Mouse (Mus musculus): ENCODE results near the gene Ostc. TPM values are rescaled to one million over a fixed set of nuclear protein-coding genes. Genes with fewer than 3 reads are reported as not detected.

The Ostc gene
- polyA plus RNA-seq, 1 experiment from 2014 or later, result 354 TPM

DNA sequence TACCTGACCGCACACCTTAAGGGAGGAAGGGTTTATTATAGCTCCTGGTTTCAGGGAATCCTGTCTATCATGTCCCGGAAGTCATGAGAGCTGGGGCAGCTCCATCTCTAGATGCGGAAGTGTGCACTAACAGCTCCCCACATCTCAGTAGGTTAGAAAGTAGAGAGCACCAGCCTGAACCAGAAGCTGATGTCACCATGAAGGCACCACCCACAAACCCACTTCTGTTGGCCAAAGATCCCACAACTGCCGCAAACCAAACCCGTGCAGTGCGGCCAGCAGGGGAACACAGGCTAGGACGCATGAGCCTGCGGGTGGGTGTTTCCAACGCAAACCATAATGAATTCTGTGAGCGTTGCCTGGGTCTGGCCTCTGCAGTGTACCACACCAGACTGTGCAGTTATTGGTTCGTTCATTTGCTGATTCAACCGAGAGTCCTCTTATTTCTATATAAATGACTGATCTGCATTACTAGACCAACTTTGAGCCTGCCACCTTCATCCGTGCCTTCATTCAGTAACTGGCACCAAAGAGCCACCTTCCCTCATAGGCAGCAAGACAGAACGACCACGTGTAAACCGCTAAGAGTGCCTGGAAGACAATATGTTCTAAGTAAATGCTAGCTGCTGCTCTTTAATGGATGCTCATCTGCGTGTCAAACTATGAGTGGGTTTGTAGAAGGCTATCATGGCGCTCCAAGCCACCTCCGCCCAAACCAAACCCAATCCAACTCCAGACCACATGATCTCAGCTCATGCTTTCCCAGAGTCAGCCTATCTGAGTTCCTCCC is 31.4 kb downstream of the Ostc start:
- ATAC-seq (replicated peaks; ENCODE audit: low FRiP score), result no peak
- Histone ChIP-seq H3K9ac (no peak overlapping the region), H3K4me2 (no peak overlapping the region), H3K9me3 (replicated peaks) (no peaks in the 10 kb centered on the region), H3K4me3 (replicated peaks) (no peak overlapping the region), H3K27ac (no peak overlapping the region), H3K36me3 (no peaks in the 10 kb centered on the region), H3K27me3 (no peaks in the 10 kb centered on the region), H3K4me1 (no peaks in the 10 kb centered on the region)
- 96% methylated on average over 19 of the region's 19 CpGs for WGBS

DNA sequence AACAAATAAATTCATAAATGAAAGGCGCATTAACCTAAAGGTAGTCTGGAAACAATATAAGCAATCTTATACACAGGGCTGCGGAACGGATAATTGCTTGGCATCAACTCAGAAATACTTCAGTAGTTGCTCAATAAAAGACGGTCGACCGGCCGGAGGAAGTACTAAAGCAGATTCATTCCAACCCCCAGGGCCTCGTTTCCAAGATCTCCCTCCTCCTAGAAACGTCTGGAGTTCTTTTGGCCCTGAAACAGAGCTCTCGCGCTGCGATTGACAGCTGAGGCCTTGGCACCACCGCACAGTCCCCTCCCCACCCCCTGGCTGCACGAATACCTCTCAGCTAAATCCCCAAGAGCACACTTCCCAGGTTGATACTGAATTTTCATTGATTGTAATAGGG is 38.0 kb downstream of the Ostc start:
- H3K4me1 ChIP-seq, result no peaks in the 10 kb centered on the region
- no peaks in the 10 kb centered on the region for H3K27me3 ChIP-seq
- H3K9ac ChIP-seq, result no peak overlapping the region
- H3K4me2 ChIP-seq, result no peak overlapping the region
- H3K36me3 ChIP-seq, result no peaks in the 10 kb centered on the region
- H3K27ac ChIP-seq, result no peak overlapping the region
- ATAC-seq (replicated peaks; ENCODE audit: low FRiP score), result no peak
- WGBS, result 67% methylated on average over 14 of the region's 14 CpGs
- no peak overlapping the region for H3K4me3 ChIP-seq (replicated peaks)
- no peaks in the 10 kb centered on the region for H3K9me3 ChIP-seq (replicated peaks)

DNA sequence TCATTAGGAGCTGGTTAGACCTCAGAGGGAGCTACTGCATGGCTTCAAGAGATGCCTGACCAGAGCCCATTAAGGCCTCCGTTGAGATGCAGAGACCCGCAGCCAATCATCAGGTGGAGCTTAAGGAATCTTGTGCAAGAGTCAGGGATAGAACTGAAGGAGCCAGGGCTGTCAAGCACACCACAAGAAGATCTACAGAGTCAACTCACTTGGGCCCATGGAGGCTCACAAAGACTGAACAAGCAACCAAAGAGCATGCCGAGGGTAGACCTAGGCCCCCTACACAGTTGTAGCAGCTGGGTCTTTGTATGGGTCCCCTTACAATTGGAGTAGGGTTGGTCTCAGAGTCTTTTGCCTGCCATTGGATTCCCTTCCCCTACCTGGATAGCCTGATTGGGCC is 46.7 kb downstream of the Ostc start:
- H3K4me3 ChIP-seq (replicated peaks), result no peak overlapping the region
- no peak for ATAC-seq (replicated peaks; ENCODE audit: low FRiP score)

DNA sequence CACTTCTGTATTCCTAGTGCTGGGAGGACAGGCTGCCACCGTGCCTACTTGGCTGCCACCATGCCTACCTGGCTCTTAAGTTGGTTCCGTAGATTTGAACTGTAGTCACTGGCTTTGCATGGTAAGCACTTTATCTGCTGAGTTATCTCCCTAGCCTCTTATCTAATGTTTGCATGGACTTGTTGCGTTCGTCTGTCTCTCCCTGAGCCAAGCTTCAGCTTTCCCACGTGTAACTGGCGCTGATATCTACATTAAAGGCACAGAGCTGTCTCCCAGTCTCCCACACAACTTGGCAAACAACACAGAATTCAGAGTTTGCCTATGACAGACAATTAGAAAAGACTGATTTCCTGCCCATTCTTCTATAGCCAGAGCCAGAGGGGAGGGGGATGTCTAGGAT is 48.6 kb downstream of the Ostc start:
- Histone ChIP-seq H3K9me3 (replicated peaks) (no peaks in the 10 kb centered on the region), H3K27ac (no peak overlapping the region), H3K4me1 (no peaks in the 10 kb centered on the region), H3K9ac (no peak overlapping the region), H3K36me3 (no peaks in the 10 kb centered on the region), H3K27me3 (no peaks in the 10 kb centered on the region), H3K4me3 (replicated peaks) (no peak overlapping the region), H3K4me2 (no peak overlapping the region)
- 66% methylated on average over 6 of the region's 6 CpGs for WGBS
- ATAC-seq (replicated peaks; ENCODE audit: low FRiP score), result no peak

More for the DNA sequence above, 46.7 kb downstream of the Ostc start:
- no peak overlapping the region for H3K27ac ChIP-seq
- H3K9ac ChIP-seq, result no peak overlapping the region
- no peak overlapping the region for H3K4me2 ChIP-seq
- H3K4me1 ChIP-seq, result no peaks in the 10 kb centered on the region
- WGBS, result 94% methylated on average over 3 of the region's 3 CpGs
- H3K9me3 ChIP-seq (replicated peaks), result no peaks in the 10 kb centered on the region
- no peaks in the 10 kb centered on the region for H3K27me3 ChIP-seq
- H3K36me3 ChIP-seq, result no peaks in the 10 kb centered on the region

DNA sequence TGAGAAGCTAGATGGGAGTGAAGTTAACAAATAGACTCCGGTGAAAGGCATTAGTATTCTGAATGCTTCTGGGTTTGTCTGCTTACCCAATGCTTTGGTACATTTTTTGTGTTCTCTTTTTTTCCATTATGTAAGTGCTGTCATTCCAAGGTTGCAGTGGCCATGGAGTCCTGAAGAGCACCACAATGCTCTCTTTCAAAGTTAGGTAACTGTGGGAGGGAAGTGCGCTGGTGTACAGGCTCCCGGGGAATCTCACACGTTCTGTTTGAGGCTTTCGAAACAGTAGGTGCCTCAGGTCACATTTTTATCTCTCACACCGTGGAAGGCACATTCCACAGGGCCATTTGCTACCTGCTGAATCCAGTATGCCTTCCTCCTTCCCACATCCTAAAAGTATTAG is 59.7 kb downstream of the Ostc start:
- ATAC-seq (replicated peaks; ENCODE audit: low FRiP score), result no peak
- no peak overlapping the region for H3K4me2 ChIP-seq
- H3K4me3 ChIP-seq (replicated peaks), result no peak overlapping the region
- 0 out of 2 replicates have a peak, but pooled peaks cover 2% of the 10 kb centered on the region for H3K4me1 ChIP-seq
- H3K9me3 ChIP-seq (replicated peaks), result no peaks in the 10 kb centered on the region
- no peak overlapping the region for H3K9ac ChIP-seq
- H3K27ac ChIP-seq, result no peak overlapping the region
- 45% methylated on average over 6 of the region's 6 CpGs for WGBS
- H3K27me3 ChIP-seq, result no peaks in the 10 kb centered on the region
- H3K36me3 ChIP-seq, result no peaks in the 10 kb centered on the region

DNA sequence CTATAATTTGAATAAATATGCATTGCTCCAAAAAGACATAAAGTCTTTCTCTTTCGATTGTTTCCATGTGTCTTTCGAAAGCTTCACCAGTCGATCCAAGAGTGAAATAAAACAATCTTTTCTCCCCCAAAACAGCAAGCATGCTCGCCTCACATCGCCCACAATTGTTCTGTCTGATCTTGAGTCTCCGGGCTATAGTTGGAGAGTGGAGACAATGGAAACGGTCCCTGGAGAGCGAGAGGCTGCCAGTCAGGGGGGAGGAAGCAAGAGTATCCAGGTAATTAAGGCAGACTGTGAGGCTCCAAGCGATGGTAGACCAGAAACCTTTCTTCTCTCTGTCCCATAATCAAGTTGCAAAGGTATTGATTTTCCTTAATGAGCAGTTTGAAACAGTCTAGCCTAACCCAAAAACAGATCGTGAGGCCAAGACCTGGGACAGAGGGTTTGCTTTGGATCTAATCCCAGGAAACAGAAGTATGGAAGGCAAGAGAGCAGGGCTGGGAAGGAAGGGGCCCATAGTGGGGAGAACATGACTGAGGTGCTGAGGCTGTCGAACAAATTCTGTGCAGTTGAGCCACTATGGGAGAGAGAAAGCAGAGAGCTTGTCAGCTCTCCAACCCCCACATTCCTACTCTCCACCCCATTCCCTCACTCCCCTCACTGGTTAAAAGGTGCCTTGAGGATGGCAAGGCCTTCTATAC is 63.0 kb downstream of the Ostc start:
- Histone ChIP-seq H3K4me2 (no peak overlapping the region), H3K9me3 (replicated peaks) (no peaks in the 10 kb centered on the region), H3K27me3 (no peaks in the 10 kb centered on the region), H3K36me3 (no peaks in the 10 kb centered on the region), H3K4me1 (0 out of 2 replicates have a peak, but pooled peaks cover 2% of the 10 kb centered on the region), H3K4me3 (replicated peaks) (no peak overlapping the region), H3K27ac (no peak overlapping the region), H3K9ac (no peak overlapping the region)
- WGBS, result 78% methylated on average over 11 of the region's 11 CpGs
- no peak for ATAC-seq (replicated peaks; ENCODE audit: low FRiP score)

Other genes with a start within 250 kb of the Ostc start
- 0.46 and 0.49 TPM in 2 replicates for gene Etnppl, start 92.0 kb downstream of the Ostc start, polyA plus RNA-seq (2015; fragmentation: Nextera tagmentation; extraction: Ambion mirVana)
- gene Rpl34, start 21.0 kb upstream of the Ostc start, polyA plus RNA-seq (2015; fragmentation: Nextera tagmentation; extraction: Ambion mirVana), result 899 and 957 TPM in 2 replicates